Mouse (Mus musculus): ENCODE measurements around the gene Sun5.

DNA sequence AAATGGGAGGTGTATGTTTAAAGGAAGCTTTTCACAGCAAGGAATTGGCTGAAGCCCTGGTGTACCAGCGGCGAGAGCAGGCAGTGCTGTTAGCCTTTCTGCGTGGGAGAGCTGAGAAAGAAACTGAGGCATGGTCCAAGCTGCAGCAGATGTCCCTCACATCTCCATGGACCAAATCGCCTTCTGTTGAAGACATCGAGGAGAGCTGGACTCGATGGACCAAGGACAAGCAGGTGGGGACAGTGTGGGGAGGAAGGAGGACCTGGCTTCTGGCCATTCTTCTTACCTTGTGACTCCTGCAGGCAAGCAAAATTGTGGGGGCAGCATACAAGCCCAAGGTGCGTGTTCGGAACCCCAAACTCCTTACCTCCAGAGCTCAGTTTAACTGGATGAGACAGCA, 28.0 kb downstream of the Sun5 start:
- TF ChIP-seq POLR2A (IDR thresholded peaks at IDR 0.05; ENCODE audit: low read depth, low read length) (no peak), CTCF (IDR thresholded peaks at IDR 0.05; ENCODE audit: extremely low read depth, insufficient read length, insufficient replicate concordance, low read depth, low read length) (no peak)
